Mouse (Mus musculus) neural tube, embryonic 13.5 days (tissue): ENCODE measurements around the gene Myo1g. TPM values are rescaled to one million over a fixed set of nuclear protein-coding genes. Genes with fewer than 3 reads are reported as not detected.

Source experiments
- ATAC-seq: fragments of 200-750 bp; cut with Nextera tagmentation; 2 replicates; pipeline ENCODE4 v1.8.0; 2017; ENCODE audit warnings: low read depth, mild to moderate bottlenecking, moderate TSS enrichment, moderate library complexity
- H3K27ac ChIP-seq: fragments of 300-500 bp; sonication (generic); replicated peaks from 2 replicates; pipeline ENCODE4 v1.5.1; 2015; ENCODE audit warnings: moderate library complexity, mild to moderate bottlenecking, inconsistent platforms
- H3K27me3 ChIP-seq: fragments of 300-500 bp; sonication (generic); 2 replicates; pipeline ENCODE4 v1.6.1; 2015; ENCODE audit warnings: mild to moderate bottlenecking, inconsistent platforms
- H3K36me3 ChIP-seq: fragments of 300-500 bp; sonication (generic); 2 replicates; pipeline ENCODE4 v1.6.1; 2015; ENCODE audit warnings: mild to moderate bottlenecking, inconsistent platforms
- H3K4me1 ChIP-seq: fragments of 300-500 bp; sonication (generic); replicated peaks from 2 replicates; pipeline ENCODE4 v1.6.1; 2015; ENCODE audit warnings: inconsistent platforms
- H3K4me2 ChIP-seq: fragments of 300-500 bp; sonication (generic); 2 replicates; pipeline ENCODE4 v1.6.1; 2015; ENCODE audit warnings: inconsistent platforms, mild to moderate bottlenecking, moderate library complexity
- H3K4me3 ChIP-seq: fragments of 300-500 bp; sonication (generic); 2 replicates; pipeline ENCODE4 v1.5.1; 2015; ENCODE audit warnings: mild to moderate bottlenecking, inconsistent platforms
- H3K9ac ChIP-seq: fragments of 300-500 bp; sonication (generic); 2 replicates; pipeline ENCODE4 v1.6.1; 2015; ENCODE audit warnings: moderate library complexity, mild to moderate bottlenecking, inconsistent platforms
- H3K9me3 ChIP-seq: fragments of 300-500 bp; sonication (generic); 2 replicates; pipeline ENCODE4 v1.6.1; 2016; ENCODE audit warnings: inconsistent platforms
- WGBS: fragments of 180-500 bp; shearing (Covaris S2); methylation state at CpG from one replicate; pipeline ENCODE4 v1.1.7; 2015; 5-methylcytosine and 5-hydroxymethylcytosine counted together
- polyA plus RNA-seq: library from polyadenylated mRNA; unstranded; fragments of >200 nt; fragmentation: Nextera tagmentation; extraction: Ambion mirVana; gene quantifications from 2 replicates; pipeline ENCODE4 v1.2.1, GENCODE M21; 2015

The Myo1g gene
- polyA plus RNA-seq, 1 experiment from 2014 or later = 0.52 TPM

DNA sequence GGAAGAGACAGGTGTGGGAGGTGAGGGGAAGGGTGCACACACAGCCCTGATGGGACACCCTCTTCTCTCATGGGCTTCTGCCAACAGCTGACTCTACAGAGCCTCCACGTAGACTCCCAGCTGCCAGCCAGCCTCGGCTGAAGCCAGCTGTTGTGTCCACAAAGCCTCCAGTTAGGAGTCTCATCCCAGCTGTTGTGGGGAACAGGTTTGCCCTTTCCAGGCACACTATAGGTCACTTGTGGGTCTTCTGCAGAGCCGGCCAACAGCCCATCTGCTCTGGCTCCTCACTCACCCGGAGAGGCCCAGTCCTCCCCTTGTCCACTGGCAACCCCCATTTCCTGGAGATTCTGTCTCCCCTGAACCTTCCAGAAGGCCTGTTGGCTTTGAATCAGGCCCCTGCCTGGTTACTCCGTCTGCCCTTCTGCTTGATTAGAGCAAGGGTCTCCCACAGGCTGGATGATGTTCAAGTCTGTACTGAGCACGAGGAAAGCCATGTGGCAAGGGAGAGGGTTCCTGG is 39.0 kb downstream of the Myo1g start:
- no peaks in the 10 kb centered on the region for H3K4me1 ChIP-seq
- H3K27ac ChIP-seq = no peak overlapping the region
- no peaks in the 10 kb centered on the region for H3K9me3 ChIP-seq
- H3K36me3 ChIP-seq = no peaks in the 10 kb centered on the region
- 74% methylated on average over 6 of the region's 6 CpGs for WGBS
- 0 out of 2 replicates have a peak, but pooled peaks cover 6% of the 10 kb centered on the region for H3K27me3 ChIP-seq
- H3K4me2 ChIP-seq = no peak overlapping the region
- ATAC-seq = no peak
- H3K4me3 ChIP-seq = no peak overlapping the region
- H3K9ac ChIP-seq = no peak overlapping the region

DNA sequence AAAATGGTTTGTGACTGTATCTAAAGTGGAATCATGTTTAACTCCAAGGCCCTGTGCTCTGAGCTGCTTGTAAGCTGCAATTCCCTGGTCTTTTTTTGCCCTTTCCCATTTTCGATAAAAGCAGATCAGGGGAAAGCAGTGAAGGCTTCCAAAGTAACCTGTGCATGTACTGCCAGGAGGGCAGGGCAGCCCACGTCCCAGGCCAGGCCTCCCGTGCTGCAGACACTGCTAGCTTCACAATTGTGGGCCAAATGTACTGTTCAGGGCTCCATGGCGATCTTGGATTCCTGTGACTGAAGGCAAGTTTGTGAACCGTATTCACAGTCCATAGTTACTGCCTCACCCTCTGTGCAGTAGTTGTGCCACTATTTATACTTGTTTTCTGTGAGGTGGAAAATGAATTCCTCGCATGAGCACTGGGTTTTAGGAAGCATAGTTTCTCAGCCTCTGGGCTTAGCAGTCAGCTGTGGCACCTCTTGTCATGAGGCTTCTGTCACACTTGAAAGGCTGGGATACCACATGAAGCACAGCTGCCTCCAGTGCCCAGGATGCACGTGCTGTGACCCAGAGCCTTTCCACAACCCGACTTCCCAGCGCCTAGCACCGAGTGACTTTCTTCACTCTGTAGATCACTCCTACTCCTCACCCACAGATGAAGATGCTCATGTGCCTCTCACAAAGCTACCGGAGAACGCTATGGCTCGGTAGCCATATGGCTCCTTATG is 39.9 kb downstream of the Myo1g start:
- Histone ChIP-seq H3K27me3 (0 out of 2 replicates have a peak, but pooled peaks cover 6% of the 10 kb centered on the region), H3K9ac (no peak overlapping the region), H3K4me3 (no peak overlapping the region), H3K4me1 (no peaks in the 10 kb centered on the region), H3K36me3 (no peaks in the 10 kb centered on the region), H3K27ac (no peak overlapping the region), H3K9me3 (no peaks in the 10 kb centered on the region), H3K4me2 (no peak overlapping the region)
- no peak for ATAC-seq
- 81% methylated on average over 13 of the region's 13 CpGs for WGBS

DNA sequence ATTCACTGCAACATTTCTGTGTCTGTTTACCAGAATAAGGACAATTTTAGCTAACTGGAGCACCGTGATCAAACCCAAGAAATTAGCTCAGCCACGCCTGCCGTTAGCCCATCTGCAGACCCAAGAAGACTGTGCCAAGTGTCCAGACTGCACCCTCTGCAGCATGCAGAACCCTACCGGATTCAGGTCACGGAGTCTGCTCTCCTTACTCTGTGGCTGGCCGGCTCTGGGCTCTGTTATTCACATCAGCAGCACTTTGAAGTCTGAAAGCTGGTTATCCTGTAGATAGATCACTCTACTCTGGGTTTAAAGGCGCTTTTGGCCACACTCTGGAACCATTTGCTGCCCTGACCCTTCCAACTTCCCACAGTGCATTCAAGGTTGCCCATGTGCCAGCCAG is 40.6 kb downstream of the Myo1g start:
- WGBS = 74% methylated on average over 7 of the region's 7 CpGs
- H3K4me1 ChIP-seq = no peaks in the 10 kb centered on the region
- no peaks in the 10 kb centered on the region for H3K9me3 ChIP-seq
- no peaks in the 10 kb centered on the region for H3K36me3 ChIP-seq
- H3K27ac ChIP-seq = no peak overlapping the region
- H3K9ac ChIP-seq = no peak overlapping the region
- H3K4me3 ChIP-seq = no peak overlapping the region
- H3K4me2 ChIP-seq = no peak overlapping the region
- no peak for ATAC-seq
- 0 out of 2 replicates have a peak, but pooled peaks cover 6% of the 10 kb centered on the region for H3K27me3 ChIP-seq

DNA sequence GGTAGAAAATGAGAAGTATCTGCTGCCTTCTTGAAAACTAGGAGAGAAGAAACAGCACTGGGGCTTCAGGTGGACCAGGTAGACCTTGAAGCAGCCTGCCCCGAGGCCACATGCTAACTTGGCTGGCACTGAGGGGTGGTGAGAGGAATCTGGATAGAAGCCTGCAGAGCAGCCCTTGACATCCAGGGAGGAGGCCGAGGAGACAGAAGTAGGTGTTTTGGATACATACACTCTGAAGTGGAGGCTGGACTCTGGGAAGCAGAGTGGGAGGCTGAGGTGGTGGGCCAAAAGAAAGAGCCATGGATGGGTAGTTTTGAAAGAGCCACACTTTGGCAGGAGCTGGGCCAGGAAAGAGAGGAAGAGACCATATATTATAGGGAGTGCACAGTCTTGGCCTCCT is 41.5 kb downstream of the Myo1g start:
- no peaks in the 10 kb centered on the region for H3K9me3 ChIP-seq
- peaks cover 5% of the 10 kb centered on the region for H3K4me1 ChIP-seq
- no peaks in the 10 kb centered on the region for H3K36me3 ChIP-seq
- H3K27ac ChIP-seq = no peak overlapping the region
- no peak overlapping the region for H3K4me3 ChIP-seq
- 82% methylated on average over 2 of the region's 2 CpGs for WGBS
- no peak overlapping the region; the same call in 1 of the 2 replicates for H3K9ac ChIP-seq
- H3K27me3 ChIP-seq = 0 out of 2 replicates have a peak, but pooled peaks cover 6% of the 10 kb centered on the region
- no peak overlapping the region for H3K4me2 ChIP-seq
- no peak for ATAC-seq

DNA sequence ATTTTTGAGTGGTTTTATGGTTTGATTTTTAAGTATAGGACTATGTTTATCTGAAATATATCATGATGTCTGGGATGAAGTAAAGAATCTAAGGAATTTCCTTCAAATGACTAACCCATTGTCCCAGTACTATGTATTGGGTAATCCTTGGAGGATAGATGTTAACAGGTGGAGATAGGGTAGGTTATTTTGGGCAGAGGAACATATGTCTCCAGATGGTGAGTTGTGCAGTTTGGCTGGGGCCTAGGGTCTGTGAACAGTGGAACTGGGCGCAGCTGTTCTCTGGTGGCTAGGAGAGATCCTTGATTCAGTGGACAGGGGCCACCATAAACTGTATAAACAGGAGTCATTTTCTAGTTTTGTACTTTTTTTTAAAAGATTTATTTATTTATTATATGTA is 43.4 kb downstream of the Myo1g start:
- H3K27me3 ChIP-seq = 0 out of 2 replicates have a peak, but pooled peaks cover 6% of the 10 kb centered on the region
- no peak overlapping the region for H3K27ac ChIP-seq
- peaks cover 22% of the 10 kb centered on the region for H3K4me1 ChIP-seq
- ATAC-seq = no peak
- no peaks in the 10 kb centered on the region for H3K9me3 ChIP-seq
- no peak overlapping the region for H3K4me2 ChIP-seq
- no peaks in the 10 kb centered on the region for H3K36me3 ChIP-seq
- no peak overlapping the region for H3K9ac ChIP-seq
- WGBS = 92% methylated on average over 1 of the region's 1 CpGs
- H3K4me3 ChIP-seq = no peak overlapping the region

DNA sequence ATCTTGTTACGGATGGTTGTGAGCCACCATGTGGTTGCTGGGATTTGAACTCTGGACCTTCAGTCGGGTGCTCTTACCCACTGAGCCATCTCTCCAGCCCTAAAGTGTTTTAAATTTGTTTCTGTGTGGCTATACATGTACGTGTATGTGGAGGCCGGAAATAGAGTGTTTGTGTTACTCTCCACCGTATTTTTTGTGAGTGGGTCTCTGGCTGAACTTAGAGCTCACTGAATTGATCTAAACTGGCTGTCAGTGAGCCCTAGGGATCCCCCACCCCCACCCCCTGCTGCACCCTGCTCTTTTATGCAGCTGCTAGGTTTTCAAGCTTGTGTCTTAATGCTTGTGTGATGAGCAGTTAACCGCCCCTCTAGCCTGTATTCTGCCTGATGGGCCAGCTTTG is 43.9 kb downstream of the Myo1g start:
- Histone ChIP-seq H3K27me3 (0 out of 2 replicates have a peak, but pooled peaks cover 6% of the 10 kb centered on the region), H3K9me3 (no peaks in the 10 kb centered on the region), H3K4me2 (no peak overlapping the region), H3K9ac (no peak overlapping the region), H3K36me3 (no peaks in the 10 kb centered on the region), H3K27ac (no peak overlapping the region), H3K4me1 (peaks cover 26% of the 10 kb centered on the region), H3K4me3 (no peak overlapping the region)
- ATAC-seq = 0 out of 2 replicates have a peak, but pooled peaks have one; percentile 4
- WGBS = 73% methylated on average over 6 of the region's 6 CpGs

DNA sequence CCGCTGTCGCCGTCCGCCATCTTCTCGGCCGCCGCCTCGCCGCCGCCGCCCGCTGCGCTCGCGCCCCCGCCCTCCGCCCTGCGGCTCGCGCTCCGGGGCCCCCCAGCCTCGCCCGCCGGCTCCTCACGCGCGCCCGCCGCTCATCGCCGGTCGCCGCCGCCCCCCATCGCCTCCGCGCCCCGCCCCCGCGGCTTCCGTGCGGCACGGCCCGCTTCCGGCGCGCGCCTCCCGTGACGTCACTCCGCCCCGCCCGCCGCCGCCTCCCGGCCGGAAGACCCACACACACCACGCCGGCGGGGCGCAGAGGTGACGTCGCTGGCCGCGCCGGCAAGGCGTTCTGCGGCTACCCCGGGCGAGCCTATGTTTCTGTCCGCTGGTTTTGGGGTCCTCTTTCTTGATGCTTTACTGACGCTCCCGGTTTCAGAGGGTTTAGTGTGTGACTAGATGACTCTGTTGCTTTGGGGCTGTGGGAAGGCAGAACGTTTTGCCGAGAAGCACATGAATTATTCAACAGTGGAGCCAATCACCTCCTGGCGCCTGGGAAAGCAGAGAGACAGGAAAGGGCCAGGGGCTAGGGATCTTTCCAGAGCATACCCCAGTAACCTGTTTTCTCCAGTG is 44.8 kb downstream of the Myo1g start, which contains the start of gene Purb:
Gene Purb, minus strand, starts transcription at position 51 of the 618 bp plus-strand sequence.
- peaks cover 35% of the 10 kb centered on the region for H3K4me1 ChIP-seq
- WGBS = under 1% methylated on average over 36 of the region's 76 CpGs

DNA sequence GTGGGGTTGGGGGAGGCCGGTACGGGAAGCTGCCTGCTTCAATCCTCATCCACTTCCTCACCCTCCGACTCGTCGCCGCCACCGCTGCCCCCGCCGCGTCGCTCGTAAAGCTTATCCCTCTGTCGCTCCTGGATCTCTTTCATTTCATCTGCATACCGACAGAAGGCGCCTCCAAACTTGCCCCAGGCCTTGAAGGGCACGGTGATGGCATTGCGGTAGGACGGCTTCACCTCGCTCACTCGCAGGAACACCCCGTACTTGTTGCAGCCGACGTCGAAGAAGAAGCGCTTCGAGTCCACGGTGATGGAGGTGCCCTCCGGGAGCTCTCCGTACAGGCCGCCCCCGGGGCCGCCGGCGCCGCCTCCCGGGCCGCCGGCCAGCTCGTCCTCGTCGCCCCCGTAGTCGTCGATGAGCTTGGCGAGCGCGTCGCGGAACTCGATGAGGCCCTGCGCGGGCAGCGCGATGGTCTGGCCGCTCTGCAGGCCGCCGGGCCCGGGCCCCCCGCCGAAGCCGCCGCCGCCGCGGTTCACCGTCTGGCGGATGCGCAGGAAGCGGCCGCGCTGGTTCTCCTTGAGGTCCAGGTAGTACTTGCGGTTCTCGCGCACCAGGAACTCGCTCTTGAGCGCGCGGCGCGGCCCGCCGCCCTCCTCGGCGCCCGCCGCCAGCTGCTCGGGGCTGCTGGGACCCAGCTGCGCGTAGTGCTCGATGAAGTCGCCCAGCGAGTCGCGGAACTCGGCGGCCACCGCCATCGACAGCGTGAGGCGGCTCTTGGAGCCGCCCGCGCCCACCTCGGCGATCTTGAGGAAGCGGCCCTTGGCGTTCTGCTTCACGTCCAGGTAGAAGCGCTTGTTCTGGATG is 45.7 kb downstream of the Myo1g start:
- under 1% methylated on average over 109 of the region's 109 CpGs for WGBS
- Histone ChIP-seq H3K36me3 (no peaks in the 10 kb centered on the region), H3K4me3 (peak overlapping the region; percentile 99), H3K27ac (peak overlapping the region; percentile 96), H3K27me3 (no peaks in the 10 kb centered on the region), H3K9me3 (no peaks in the 10 kb centered on the region), H3K4me2 (peak overlapping the region; percentile 97), H3K4me1 (peaks cover 43% of the 10 kb centered on the region), H3K9ac (peak overlapping the region; percentile 98)
- peak; percentile 21 for ATAC-seq

More for the DNA sequence above, 44.8 kb downstream of the Myo1g start, which contains the start of gene Purb:
- Histone ChIP-seq H3K9ac (peak within 1 kb of the TSS; percentile 98), H3K36me3 (no peaks in the 10 kb centered on the region), H3K4me2 (peak within 1 kb of the TSS; percentile 97), H3K27me3 (0 out of 2 replicates have a peak, but pooled peaks cover 6% of the 10 kb centered on the region), H3K4me3 (peak within 1 kb of the TSS; percentile 99), H3K27ac (peak within 1 kb of the TSS; percentile 96), H3K9me3 (no peaks in the 10 kb centered on the region)
- peak; percentile 92 for ATAC-seq

DNA sequence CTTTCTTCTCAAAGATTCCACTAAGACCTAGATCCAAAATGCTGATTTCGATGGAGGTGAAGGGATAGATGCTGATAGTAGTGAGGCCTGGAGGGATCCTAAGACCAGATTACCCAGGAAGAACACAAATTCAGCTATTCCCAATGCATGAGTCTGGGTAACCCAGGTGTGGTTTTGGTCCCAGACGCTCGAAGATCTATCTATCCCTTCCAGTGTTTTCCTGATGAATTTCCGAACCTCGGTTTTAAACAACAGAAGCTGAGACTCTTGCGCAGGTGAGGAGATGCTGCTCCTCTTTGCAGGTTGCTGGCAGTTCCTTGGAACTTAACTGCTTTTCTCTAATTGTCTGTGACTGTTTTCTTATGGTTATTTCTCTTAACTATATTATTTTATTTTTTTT is 46.4 kb downstream of the Myo1g start:
- WGBS = 32% methylated on average over 6 of the region's 6 CpGs
- Histone ChIP-seq H3K27ac (peak overlapping the region; percentile 96), H3K36me3 (no peaks in the 10 kb centered on the region), H3K4me3 (peak overlapping the region; percentile 99), H3K27me3 (no peaks in the 10 kb centered on the region), H3K4me2 (peak overlapping the region; percentile 97), H3K9ac (peak overlapping the region; percentile 98), H3K9me3 (no peaks in the 10 kb centered on the region), H3K4me1 (peaks cover 48% of the 10 kb centered on the region)
- ATAC-seq = no peak

DNA sequence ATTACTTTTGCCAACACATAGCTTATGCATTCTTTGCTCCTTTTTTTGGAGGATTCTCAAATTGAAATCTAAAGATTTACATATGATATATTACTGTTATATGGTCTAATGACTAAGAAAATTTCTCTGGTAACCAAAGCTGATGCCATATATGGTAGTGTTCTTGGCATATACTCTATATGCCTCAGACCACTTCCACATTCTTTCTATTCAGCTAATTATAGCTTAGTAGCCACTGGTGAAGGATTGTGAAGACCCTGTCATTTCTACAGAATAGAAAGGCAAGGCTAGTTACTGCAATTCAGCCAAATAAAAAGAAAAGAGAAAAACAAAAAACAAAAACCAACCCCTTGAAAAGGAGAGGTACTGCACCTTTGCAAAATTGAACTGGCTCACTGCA is 48.7 kb downstream of the Myo1g start:
- ATAC-seq = no peak
- Histone ChIP-seq H3K4me2 (peak overlapping the region; percentile 97), H3K9me3 (no peaks in the 10 kb centered on the region), H3K36me3 (peaks cover 4% of the 10 kb centered on the region), H3K9ac (peak overlapping the region; percentile 98), H3K27me3 (no peaks in the 10 kb centered on the region), H3K4me3 (peak overlapping the region; percentile 99), H3K4me1 (peaks cover 64% of the 10 kb centered on the region), H3K27ac (peak overlapping the region; percentile 73)

DNA sequence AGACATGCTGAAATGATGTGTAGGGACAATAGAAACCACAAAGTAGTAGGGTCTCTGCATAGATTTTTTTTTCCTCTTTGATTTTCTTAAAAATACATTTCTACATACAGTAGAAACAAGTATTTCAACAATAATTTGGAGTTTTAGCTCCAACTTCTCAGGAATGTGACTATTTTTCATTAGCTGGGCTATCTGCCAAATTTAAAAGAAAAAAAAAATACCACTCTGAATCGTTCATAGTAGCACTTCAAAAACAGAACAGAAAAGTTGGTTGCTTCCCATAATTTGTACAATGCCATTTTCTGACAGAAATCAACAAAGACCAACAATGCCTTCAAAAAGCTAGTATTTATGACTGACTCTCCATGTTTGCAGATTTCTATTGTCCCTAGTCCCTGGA is 49.3 kb downstream of the Myo1g start:
- Histone ChIP-seq H3K27ac (peak overlapping the region; percentile 73), H3K36me3 (peaks cover 9% of the 10 kb centered on the region), H3K27me3 (no peaks in the 10 kb centered on the region), H3K4me3 (peak overlapping the region; percentile 99), H3K4me2 (peak overlapping the region; percentile 97), H3K9me3 (no peaks in the 10 kb centered on the region), H3K4me1 (peaks cover 64% of the 10 kb centered on the region), H3K9ac (peak overlapping the region; percentile 67)
- ATAC-seq = no peak
- 12% methylated on average over 1 of the region's 1 CpGs for WGBS
